Mouse (Mus musculus) Patski (cell line): ENCODE measurements around the gene Cyp2d11. TPM values are rescaled to one million over a fixed set of nuclear protein-coding genes. Genes with fewer than 3 reads are reported as not detected.

ENCODE experiments used
- ATAC-seq: fragments of 100-300 bp; one replicate; pipeline ENCODE4 v1.8.0; 2021
- CTCF ChIA-PET: fragments of 350-600 bp; sonication (Branson Sonifier 250); formaldehyde crosslinking; loops from one replicate; lab custom pipeline; 2022; ENCODE audit warnings: inconsistent platforms; lab: Charles Lee
- POLR2A ChIA-PET: fragments of 350-600 bp; sonication (Branson Sonifier 250); formaldehyde crosslinking; loops from one replicate; lab custom pipeline; 2022; ENCODE audit warnings: antibody characterized with exemption, inconsistent platforms; lab: Charles Lee
- DNase-seq: peaks from one replicate; pipeline ENCODE4 v3.0.0-alpha.2; 2011; ENCODE audit warnings: low read depth, low spot score
- H3K27me3 ChIP-seq: fragments of 371-371 bp; one replicate; pipeline ENCODE4 v1.5.1; 2021
- CTCF ChIP-seq: fragments of 100-300 bp; IDR thresholded peaks from one replicate; pipeline ENCODE4 v1.5.1; 2021
- in situ Hi-C: fragments of 300-500 bp; cut with MboI; formaldehyde crosslinking; loops from 3 replicates; pipeline ENCODE4 v1.11.1; 2018; ENCODE audit warnings: low pct_unique_long_range_greater_than_20kb, mixed read lengths
- polyA plus RNA-seq: library from polyadenylated mRNA; unstranded; gene quantifications from one replicate; pipeline ENCODE4 v1.2.3, GENCODE M21; 2021

The Cyp2d11 gene
- polyA plus RNA-seq, 1 experiment from 2014 or later = not detected

DNA sequence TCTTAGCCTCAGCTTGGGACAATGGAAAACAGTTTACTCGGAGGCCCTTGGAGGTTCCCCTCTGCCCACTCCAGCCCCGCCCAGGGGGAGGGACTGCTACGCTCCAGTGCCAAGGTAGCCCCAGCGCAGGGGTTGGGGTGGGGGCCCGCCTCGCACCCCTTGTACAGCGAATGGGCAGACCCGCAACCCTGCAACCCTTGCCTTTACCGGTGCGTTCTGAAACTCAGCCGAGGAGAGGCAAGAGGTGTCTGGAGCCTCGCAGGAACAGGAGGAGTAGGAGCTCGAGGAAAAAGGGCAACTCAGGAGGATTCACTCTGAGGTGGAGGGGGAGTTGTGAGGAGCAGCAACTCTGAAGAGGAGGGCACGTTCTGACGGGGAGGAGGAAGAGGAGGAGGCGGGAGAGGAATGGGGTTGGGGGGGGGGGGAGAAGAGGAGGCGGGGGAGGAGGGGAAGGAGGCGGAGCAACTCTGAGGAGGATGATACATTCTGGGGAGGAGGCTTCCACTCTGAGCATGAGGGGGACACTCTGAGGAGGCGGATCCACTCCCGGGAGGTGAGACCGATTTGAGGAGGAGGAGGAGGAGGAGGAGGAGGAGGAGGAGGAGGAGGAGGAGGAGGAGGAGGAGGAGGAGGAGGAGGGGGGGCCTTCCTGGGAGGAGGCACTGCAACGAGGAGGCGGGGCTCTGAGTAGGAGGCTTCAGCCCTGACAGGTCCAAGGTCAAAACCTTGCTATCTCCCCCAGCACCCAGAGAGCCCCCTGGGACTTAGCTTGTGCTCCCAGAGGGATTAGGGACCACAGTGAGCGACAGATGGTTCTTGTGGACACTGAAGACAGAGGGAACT lies 13.7 kb downstream of the Cyp2d11 start, which contains the start of gene Cyp2d22:
Cyp2d22 (minus strand) TSS at position 390 of the 843 bp plus-strand sequence.
- in situ Hi-C loops = no loop called here
- no peak for TF ChIP-seq CTCF
- ChIA-PET POLR2A (interaction anchor here (0.7 kb wide), 1 partner anchor 9 kb away, joined by 3 read pairs; no protein-coding TSS in a partner anchor), CTCF (no interaction called here)
- ATAC-seq (peak; percentile 21), DNase-seq (no peak)
- H3K27me3 ChIP-seq = peaks cover 22% of the 10 kb centered on the region

DNA sequence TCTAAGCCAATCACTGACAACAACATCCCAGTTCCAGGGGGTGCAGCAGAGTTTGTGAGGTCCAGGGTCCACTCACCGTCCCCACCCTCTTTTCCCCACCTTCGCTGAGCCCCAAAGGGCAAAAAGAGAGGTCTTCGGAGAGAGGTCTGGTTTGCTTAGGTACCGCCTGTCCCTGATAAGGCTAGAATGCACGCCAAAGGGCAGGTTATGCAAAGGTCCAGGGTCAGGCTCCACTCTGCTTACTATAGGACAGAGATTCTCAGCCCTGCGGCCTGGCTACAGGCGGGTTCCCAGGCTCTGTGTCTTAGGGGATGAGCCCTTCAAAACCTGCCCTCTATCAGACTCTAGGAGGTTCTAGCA lies 14.3 kb downstream of the Cyp2d11 start:
- no peak for TF ChIP-seq CTCF
- ChIA-PET POLR2A (no interaction called here), CTCF (no interaction called here)
- peaks cover 16% of the 10 kb centered on the region for H3K27me3 ChIP-seq
- DNase-seq (no peak), ATAC-seq (no peak)
- in situ Hi-C loops = no loop called here

DNA sequence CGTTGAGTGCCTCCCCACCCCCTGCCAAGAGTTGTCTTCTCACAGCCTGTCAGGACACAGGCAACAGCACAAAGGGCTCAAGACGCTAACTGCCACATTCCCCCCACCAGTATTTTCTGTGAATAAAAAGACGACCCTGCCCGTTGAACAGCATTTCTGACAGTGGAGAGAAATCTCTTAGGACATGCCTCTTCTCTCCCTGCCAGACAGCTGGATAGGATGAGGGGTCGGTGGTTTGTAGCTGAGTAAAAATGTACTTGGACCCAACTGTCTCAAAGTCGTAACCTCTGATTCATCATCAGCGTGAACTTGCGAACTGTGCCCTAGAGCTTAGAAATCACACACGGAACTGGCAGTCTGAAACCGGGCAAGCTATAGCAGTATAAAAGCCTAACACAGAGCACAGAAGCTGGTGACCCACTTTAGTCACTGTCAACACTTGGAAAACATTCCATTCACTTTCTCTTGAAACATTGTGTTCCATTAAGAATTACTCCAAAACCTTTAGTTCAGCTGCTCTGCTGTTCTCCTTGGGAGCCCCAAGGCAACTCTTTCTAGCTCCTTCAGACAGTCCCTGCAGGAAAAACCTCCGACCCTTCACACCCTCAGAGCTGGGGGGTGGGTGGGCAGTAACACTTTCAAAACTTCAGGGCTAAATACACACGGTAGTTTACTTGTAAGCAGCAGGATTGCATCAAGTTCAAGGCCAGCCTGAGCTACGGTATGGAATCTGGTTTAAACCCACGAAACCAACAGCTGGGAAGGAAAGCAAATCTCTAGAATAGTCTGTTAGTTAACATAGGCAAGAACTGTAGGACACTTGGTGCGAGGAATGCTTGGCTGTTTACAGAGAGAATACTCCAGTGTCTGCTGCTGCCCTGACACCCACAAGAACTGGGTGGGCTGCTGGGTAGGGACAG lies 15.3 kb downstream of the Cyp2d11 start:
- DNase-seq = no peak
- CTCF ChIA-PET = no interaction called here

DNA sequence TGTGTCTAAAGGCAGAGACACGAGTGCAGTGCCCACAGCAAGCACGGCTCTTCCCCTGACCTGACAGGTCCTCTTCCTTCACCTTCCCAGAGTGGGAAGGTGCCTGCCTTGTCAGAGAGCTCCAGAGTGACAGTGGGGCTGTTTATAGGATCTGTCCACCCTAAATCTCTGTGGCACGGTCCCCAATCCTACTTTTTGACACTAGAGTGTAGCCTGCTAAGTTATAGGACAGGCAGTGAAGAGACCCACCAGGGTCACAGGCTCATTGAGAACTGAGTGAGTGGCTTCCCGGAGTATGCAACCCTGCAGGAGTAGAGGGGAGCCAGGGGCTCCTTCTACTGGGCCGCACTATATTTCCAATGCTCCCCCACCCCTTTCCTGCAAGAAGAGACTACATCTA lies 16.1 kb downstream of the Cyp2d11 start:
- ATAC-seq (no peak), DNase-seq (no peak)
- POLR2A ChIA-PET = interaction anchor here (1.0 kb wide), 1 partner anchor 44 kb away, joined by 3 read pairs; no protein-coding TSS in a partner anchor
- no peak for TF ChIP-seq CTCF
- CTCF ChIA-PET = no interaction called here
- in situ Hi-C loops = no loop called here
- peaks cover 7% of the 10 kb centered on the region for H3K27me3 ChIP-seq

More for the DNA sequence above, 15.3 kb downstream of the Cyp2d11 start:
- POLR2A ChIA-PET = no interaction called here
- in situ Hi-C loops = no loop called here
- no peak for ATAC-seq
- TF ChIP-seq CTCF = no peak
- H3K27me3 ChIP-seq = peaks cover 9% of the 10 kb centered on the region

- in situ Hi-C loops = no loop called here
- ATAC-seq (no peak), DNase-seq (no peak)
- TF ChIP-seq CTCF = no peak
- ChIA-PET POLR2A (interaction anchor here (1.0 kb wide), 1 partner anchor 43 kb away, joined by 3 read pairs; no protein-coding TSS in a partner anchor), CTCF (no interaction called here)
- H3K27me3 ChIP-seq = peaks cover under 1% of the 10 kb centered on the region
Observed at GRCm38 (mm10) chr15:82376393-82377138, 17.3 kb downstream of the Cyp2d11 start.

DNA sequence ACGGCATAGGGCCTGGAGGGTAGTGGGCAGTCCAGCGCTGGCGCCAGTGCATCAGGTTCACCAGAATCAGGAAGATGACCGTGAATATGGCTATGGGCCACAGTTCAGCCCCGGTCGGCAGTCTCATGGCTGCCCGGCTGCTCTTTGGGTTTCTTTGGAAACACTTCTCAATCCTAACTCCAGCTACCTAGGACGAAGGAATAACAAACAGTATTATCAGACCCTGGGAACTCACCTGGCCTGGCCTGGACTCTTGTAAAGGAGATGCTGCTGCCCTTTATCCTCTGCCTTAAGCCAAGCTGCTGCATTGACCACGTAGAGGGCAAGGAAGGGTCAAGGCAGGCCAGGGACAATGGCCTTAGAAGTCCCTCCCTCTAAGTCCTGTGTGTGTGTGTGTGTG lies 18.0 kb downstream of the Cyp2d11 start:
- in situ Hi-C loops = no loop called here
- TF ChIP-seq CTCF = no peak
- H3K27me3 ChIP-seq = no peaks in the 10 kb centered on the region
- DNase-seq (no peak), ATAC-seq (no peak)
- POLR2A ChIA-PET = no interaction called here
- CTCF ChIA-PET = no interaction called here

- TF ChIP-seq CTCF = no peak
- in situ Hi-C loops = no loop called here
- H3K27me3 ChIP-seq = no peaks in the 10 kb centered on the region
- no peak for ATAC-seq
- no peak for DNase-seq
- ChIA-PET CTCF (no interaction called here), POLR2A (no interaction called here)
Observed at GRCm38 (mm10) chr15:82374437-82374836, 19.4 kb downstream of the Cyp2d11 start.

GRCm38 (mm10) chr15:82372991-82373390 lies 20.8 kb downstream of the Cyp2d11 start:
- CTCF ChIA-PET = no interaction called here
- DNase-seq (no peak), ATAC-seq (no peak)
- no peaks in the 10 kb centered on the region for H3K27me3 ChIP-seq
- POLR2A ChIA-PET = no interaction called here
- TF ChIP-seq CTCF = no peak
- in situ Hi-C loops = no loop called here

DNA sequence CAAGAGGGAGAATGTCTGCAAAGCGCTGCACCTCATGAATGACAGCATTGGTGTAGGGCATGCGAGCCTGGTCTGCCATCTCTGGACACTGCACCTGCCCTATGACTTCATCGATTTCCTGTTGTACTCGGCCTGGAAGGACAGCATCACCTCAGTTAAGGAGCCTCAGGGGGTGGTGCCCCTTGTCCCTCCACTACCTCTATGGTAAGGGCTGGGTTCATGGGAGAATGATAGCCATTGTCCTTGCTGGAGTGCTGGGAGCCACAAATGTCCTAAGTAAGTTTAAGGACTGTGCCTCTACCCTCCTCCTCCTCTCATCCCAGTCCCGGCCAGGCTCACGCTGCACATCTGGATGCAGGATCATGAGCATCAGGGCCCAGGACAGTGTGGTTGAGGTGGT lies 21.4 kb downstream of the Cyp2d11 start:
- in situ Hi-C loops = no loop called here
- TF ChIP-seq CTCF = no peak
- DNase-seq (no peak), ATAC-seq (no peak)
- ChIA-PET CTCF (no interaction called here), POLR2A (no interaction called here)
- H3K27me3 ChIP-seq = no peaks in the 10 kb centered on the region

DNA sequence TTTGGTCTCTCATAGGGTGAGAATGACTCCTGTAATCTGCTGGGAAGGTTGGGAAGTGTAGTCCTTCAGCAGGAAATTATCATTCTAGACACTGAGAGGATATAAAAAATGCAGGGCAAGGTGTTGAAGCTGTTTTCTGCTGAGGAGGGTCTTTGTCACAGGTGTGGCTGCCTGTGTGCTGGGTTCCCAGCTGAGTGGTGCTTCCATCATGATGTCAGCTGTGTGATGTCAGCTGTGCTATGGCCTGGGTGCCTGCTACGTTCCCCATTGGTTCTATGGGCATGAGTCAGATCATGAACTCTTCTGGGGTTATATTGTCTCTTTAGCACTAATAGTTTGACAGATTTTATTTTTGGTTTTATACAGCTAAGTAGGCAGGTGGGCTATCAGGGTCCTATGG lies 25.0 kb downstream of the Cyp2d11 start:
- no peak for TF ChIP-seq CTCF
- POLR2A ChIA-PET = no interaction called here
- in situ Hi-C loops = no loop called here

More for the DNA sequence above, 25.0 kb downstream of the Cyp2d11 start:
- no peak for DNase-seq
- CTCF ChIA-PET = interaction anchor here (0.9 kb wide), 1 partner anchor 11 kb away, joined by 3 read pairs; no protein-coding TSS in a partner anchor
- H3K27me3 ChIP-seq = no peaks in the 10 kb centered on the region
- no peak for ATAC-seq
